Mouse (Mus musculus): Measurements from ENCODE around the gene Crocc.

Gene Crocc

GRCm38 (mm10) chr4:140983442-140983841 lies 76.9 kb downstream of the Crocc start:
- no peak for DNase-seq

- DNase-seq: no peak
Observed at GRCm38 (mm10) chr4:140982808-140983207, 77.5 kb downstream of the Crocc start.

- no peak for DNase-seq
Observed at GRCm38 (mm10) chr4:140981605-140982004, 78.7 kb downstream of the Crocc start.

- DNase-seq: no peak
Observed at GRCm38 (mm10) chr4:140977886-140978692, 82.3 kb downstream of the Crocc start.

GRCm38 (mm10) chr4:140977278-140977677 lies 83.1 kb downstream of the Crocc start:
- no peak for DNase-seq

GRCm38 (mm10) chr4:140975356-140975755 lies 85.0 kb downstream of the Crocc start:
- no peak for DNase-seq

GRCm38 (mm10) chr4:140974408-140974807 lies 85.9 kb downstream of the Crocc start:
- DNase-seq: no peak

- DNase-seq: no peak
Observed at GRCm38 (mm10) chr4:140971691-140972090, 88.7 kb downstream of the Crocc start.

GRCm38 (mm10) chr4:140967386-140968159 lies 92.8 kb downstream of the Crocc start:
- no peak for DNase-seq

Measured in kidney, adult 18-20 months (tissue).